Mouse (Mus musculus): ENCODE measurements around the gene Gm364.

The Gm364 gene

GRCm38 (mm10) chrX:57408769-57409168, at the start of gene Gm364:
TSS of gene Gm364 (plus strand) at chrX:57409154.
- no peak for DNase-seq (ENCODE audit: low read depth, low spot score)

- no peak for DNase-seq (ENCODE audit: low read depth, low spot score)
These were observed 49.6 kb upstream of the Gm364 start for GRCm38 (mm10) chrX:57359316-57359715.

GRCm38 (mm10) chrX:57364891-57365569, 43.9 kb upstream of the Gm364 start:
- DNase-seq (ENCODE audit: low read depth, low spot score), result no peak

- no peak for DNase-seq (ENCODE audit: low read depth, low spot score)
These were observed 36.0 kb upstream of the Gm364 start for GRCm38 (mm10) chrX:57372965-57373364.

GRCm38 (mm10) chrX:57373543-57373942, 35.4 kb upstream of the Gm364 start:
- DNase-seq (ENCODE audit: low read depth, low spot score), result no peak

GRCm38 (mm10) chrX:57374029-57374428, 34.9 kb upstream of the Gm364 start:
- DNase-seq (ENCODE audit: low read depth, low spot score), result no peak

GRCm38 (mm10) chrX:57377096-57377495, 31.9 kb upstream of the Gm364 start:
- DNase-seq (ENCODE audit: low read depth, low spot score), result no peak

- DNase-seq (ENCODE audit: low read depth, low spot score), result no peak
These were observed 30.4 kb upstream of the Gm364 start for GRCm38 (mm10) chrX:57378579-57378978.

- no peak for DNase-seq (ENCODE audit: low read depth, low spot score)
These were observed 28.0 kb upstream of the Gm364 start for GRCm38 (mm10) chrX:57380915-57381314.

- DNase-seq (ENCODE audit: low read depth, low spot score), result peak; percentile 92
These were observed 16.3 kb upstream of the Gm364 start, which contains the start of gene Rbmx for GRCm38 (mm10) chrX:57392367-57393246. TSS of gene Rbmx (minus strand) at chrX:57393036.

GRCm38 (mm10) chrX:57393412-57393811, 15.5 kb upstream of the Gm364 start:
- DNase-seq (ENCODE audit: low read depth, low spot score), result peak; percentile 10

GRCm38 (mm10) chrX:57401388-57401787, 7.6 kb upstream of the Gm364 start:
- DNase-seq (ENCODE audit: low read depth, low spot score), result no peak

GRCm38 (mm10) chrX:57403651-57404050, 5.3 kb upstream of the Gm364 start:
- DNase-seq (ENCODE audit: low read depth, low spot score), result peak; percentile 34

GRCm38 (mm10) chrX:57431610-57432009, 22.7 kb downstream of the Gm364 start:
- peak; percentile 21 for DNase-seq (ENCODE audit: low read depth, low spot score)

- no peak for DNase-seq (ENCODE audit: low read depth, low spot score)
These were observed 24.9 kb downstream of the Gm364 start for GRCm38 (mm10) chrX:57433897-57434296.

- DNase-seq (ENCODE audit: low read depth, low spot score), result no peak
These were observed 94.7 kb downstream of the Gm364 start, which contains the start of gene Gpr101 for GRCm38 (mm10) chrX:57503634-57504033. TSS of gene Gpr101 (minus strand) at chrX:57503757.

- no peak for DNase-seq (ENCODE audit: low read depth, low spot score)
These were observed 97.3 kb downstream of the Gm364 start for GRCm38 (mm10) chrX:57506247-57506646.

GRCm38 (mm10) chrX:57521117-57522095, 112.5 kb downstream of the Gm364 start:
- DNase-seq (ENCODE audit: low read depth, low spot score), result no peak

Data from forelimb bud, embryonic 11.5 days (tissue).